Mouse (Mus musculus) gastrocnemius, postnatal 10 days (tissue): ENCODE results near the gene Birc6. TPM values are rescaled to one million over a fixed set of nuclear protein-coding genes. Genes with fewer than 3 reads are reported as not detected.
"Not testable (repeated sequence)": the region's sequence is repeated elsewhere in the genome, so short reads cannot be mapped to it uniquely, and the experiment has no call there.

ENCODE experiments used
- DNase-seq: peaks from one replicate; pipeline ENCODE4 v3.0.0; 2021; ENCODE audit warnings: mixed read lengths
- total RNA-seq, 2 experiments: library from RNA; stranded (reverse); gene quantifications; 2 replicates each; pipeline ENCODE4 v1.2.3; 2021

The Birc6 gene
- total RNA-seq, 2 experiments from 2014 or later = 64.3 to 77.7 TPM

DNA sequence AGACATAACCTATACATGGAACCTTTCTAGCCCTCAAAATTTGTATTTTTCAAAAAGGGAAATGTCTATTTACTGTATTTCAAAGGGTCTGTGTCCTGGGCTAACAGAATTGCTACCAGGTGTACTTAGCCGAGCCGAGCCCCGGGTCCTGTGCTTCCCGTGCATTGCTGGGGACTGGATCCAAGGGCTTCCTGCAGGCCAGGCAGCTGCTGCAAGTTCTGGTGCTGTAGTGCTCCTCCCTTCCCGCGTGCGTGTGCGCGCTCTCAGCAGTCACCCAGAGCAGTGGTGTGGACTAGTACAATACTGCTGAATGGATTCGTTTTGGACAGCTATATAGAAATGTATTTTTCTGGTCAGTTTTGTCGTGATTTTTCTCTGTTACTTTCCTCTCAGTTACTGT, 31.8 kb downstream of the Birc6 start:
- DNase-seq = no peak

DNA sequence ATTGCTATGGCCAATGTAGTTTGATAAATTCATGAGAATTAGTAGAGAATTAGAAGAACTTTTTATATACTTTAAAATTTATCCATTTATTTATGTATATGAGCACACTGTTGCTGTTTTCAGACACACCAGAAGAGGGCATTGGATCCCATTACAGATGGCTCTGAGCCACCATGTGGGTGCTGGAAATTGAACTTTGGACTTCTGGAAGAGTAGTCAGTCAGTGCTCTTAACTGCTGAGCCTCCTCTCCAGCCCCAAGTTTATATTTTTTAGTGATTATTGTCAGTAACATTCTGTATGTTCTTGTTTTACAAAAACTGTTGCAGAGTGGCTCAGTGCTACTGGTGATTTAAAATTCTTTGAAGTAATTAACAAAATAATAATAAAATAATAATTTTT, 36.1 kb downstream of the Birc6 start:
- no peak for DNase-seq

DNA sequence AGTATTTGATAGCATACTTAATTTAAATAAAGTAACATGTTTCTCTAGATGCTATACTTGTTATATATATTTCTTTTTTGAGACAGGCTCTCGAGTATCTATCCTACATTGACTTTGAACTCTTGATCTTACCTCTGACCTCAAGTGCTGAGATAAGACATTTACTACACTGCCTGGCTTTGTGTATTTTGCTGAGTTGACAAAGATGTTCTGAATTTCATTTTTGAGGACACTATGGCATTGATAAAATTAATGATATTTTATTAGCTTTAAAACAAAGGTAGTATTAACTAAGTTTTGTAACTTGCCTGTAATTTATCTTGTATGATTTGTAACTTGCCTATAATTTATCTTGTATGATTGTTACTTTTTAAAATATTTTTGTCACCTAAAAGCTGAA, 41.1 kb downstream of the Birc6 start:
- no peak for DNase-seq

DNA sequence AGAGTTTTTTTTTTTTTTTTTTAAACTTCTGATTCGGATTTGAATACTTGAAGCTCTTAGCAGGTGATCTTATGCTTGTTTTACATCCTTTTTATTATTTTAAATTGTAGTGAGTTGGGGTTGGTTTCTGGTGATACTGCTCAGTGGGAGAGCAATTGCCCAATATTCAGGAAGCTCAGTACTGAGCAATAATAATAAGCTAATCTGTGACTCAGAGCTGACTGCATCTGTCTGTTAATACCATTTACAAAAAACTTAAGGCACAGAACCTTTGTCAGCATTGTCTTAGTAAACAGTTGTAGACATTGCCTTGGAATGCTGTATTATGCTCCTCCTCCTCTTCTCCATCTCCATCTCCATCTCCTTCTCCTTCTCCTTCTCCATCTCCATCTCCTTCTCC, 42.5 kb downstream of the Birc6 start:
- DNase-seq = no peak

DNA sequence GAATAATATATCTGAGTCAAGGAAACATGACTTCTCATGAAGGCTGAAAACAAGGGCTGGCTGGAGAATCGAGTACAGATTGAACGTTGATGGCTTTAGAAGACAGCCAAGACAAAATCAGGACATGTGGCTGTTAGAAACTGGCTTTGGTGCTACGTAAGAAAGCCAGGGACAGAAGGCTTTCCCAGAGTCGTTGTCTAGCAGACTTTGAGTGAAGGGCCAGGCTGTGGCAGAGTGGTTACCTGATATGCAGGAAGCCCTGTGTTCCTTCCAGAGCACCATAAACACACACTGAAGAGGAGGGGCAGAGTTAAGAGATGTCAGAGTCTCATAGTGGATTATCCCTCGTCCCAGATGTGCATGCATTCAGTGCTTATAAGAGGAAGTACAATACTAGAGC, 49.1 kb downstream of the Birc6 start:
- DNase-seq = no peak

DNA sequence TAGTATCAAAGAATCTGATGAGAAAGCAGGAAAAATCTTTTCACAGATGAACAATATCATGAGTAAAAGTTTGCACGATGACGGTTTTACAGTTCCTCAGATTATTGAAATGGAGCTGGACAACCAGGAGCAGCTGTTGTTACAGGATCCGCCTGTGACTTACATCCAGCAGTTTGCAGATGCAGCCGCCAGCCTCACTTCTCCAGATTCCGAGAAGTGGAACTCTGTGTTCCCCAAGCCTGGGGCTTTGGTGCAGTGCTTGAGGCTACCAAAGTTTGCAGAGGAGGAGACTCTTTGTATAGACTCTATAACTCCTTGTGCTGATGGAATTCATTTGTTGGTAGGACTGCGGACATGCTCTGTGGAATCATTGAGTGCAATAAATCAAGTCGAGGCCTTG, 51.5 kb downstream of the Birc6 start:
- peak; percentile 11 for DNase-seq

DNA sequence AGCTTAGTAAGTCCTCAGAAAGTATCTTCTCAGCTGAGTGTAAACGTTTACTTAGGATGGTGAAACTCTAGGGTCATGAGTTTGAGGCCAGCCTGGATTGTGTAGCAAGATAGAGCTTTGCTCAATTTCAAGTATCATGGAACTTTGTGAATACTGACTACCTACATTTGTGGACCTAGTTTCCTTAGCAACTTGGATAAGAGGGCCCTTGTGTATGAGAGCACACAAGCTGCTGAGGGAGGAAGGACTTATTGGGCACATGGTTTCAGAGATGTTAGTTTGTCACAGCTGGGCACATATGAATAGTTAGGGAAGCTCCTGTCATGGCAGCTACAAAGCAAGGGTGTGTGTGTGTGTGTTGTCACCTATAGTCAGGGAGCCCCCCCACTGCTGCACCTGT, 52.6 kb downstream of the Birc6 start:
- DNase-seq = no peak

DNA sequence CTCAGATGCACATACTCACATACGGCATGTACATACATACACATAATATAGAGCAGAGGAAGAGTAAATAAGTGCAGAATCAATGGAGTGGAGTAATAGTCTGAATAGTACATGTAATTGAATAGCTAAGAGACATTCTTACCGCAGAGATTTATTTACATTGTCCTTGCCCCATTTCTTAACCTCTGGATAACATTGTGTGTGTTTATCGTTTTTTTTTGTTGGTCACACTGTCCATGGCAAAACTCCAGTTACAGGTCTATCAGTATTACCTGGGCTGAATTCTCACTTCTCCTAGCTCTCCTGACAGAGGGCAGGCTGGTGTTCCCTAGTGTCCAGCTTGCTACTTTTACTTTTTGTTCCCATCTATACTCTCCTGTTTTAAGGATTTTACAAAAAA, 58.7 kb downstream of the Birc6 start:
- DNase-seq = no peak

DNA sequence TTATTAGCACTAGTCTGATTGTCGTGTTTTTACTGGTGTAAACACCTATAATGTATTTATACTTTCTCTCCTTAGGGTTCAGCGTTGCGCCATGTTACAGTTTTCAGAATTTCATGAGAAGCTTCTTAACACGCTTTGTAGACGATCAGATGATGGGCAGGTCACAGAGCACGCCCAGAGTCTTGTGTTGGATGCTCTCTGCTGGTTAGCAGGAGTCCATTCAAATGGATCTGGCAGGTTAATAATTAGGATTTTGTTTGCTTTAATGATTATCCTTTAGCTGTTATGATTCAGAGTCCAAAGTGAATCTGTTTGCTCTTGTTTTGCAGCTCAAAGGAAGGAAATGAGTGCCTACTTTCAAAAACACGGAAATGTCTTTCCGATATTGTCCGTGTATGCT, 70.8 kb downstream of the Birc6 start:
- DNase-seq = no peak

DNA sequence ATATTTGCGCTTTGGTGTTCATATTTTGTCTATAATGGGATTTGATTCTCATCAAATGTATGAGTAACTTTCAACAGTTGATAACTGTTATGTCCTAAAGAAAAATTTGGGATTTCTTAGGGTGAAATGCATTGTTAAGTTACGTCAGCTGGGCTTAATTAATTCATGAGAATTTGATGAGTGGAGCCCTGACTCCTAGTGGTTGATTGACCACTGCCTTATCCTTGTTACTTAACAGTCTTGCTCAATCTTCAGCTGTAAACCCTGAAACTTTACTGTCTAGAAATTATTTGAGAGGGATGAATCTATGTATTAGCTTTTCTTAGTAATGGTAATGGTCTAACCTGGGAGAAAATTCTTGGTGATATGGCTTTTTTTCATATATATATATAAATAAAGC, 71.3 kb downstream of the Birc6 start:
- no peak for DNase-seq

DNA sequence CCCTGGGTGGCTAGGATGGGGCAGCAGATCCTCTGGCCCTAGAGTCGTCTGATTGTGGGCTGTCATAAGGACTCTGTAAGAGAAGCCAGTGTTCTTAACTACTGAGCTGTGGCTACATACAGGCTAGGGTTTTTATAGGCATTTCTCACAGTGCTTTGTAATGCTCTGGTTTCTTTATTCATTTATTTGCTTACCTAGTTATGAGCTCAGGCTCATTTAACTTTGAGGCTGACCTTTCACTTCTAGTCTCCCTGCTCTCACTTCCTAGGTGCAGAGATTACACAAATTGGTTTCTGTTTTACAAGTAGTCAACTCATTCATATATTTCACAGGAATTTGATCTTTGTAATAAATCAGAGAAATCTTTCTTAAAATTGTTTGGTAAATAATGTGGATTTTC, 73.1 kb downstream of the Birc6 start:
- no peak for DNase-seq

DNA sequence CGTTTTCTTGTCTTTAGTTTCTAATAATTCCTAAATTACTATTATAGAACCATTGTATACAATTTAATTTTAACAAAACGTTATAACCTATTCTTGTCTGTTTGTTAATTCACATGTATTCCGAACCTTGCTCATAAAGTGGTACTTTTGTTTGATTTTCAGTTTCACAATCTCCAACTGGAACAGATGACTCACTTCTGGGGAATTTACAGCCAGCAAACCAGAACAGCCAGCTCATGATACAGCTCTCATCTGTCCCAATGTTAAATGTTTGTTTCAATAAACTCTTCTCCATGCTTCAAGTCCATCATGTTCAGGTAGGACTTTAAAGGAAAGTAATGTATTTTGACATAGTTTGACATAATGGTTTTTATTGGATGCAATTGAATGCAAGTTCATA, 102.7 kb downstream of the Birc6 start:
- DNase-seq = no peak

DNA sequence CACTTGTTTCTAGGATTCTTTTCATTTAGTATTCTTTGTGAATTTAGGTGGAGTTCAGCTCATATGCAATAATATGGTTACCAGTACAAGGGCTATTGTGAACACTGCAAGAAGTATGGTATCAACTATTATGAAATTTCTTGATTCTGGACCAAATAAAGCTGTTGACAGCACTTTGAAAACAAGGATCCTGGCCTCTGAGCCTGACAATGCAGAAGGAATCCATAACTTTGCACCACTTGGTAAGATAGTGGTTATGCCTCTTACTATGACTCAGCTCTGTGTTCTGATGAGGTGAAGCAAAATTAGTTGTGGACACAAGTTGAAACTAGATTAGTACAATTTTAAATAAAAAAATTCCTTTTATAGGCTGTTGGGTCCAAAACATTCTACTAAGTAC, 114.3 kb downstream of the Birc6 start:
- no peak for DNase-seq

DNA sequence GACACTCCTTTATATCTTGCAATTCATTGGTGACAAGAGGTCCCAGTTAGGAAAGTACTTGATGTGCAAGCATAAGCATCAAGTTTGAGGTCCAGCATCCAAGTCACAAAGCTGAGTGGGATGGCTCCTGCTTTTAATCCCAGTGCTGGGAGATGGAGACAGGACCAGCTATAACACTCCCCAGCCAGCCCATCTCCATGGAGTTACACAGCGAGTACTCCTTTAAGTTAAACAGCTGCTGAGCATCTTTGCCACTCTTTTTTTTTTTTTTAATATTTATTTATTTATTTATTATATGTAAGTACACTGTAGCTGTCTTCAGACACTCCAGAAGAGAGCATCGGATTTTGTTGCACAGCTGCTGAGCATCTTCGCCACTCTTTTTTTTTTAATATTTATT, 130.3 kb downstream of the Birc6 start:
- DNase-seq = no peak

DNA sequence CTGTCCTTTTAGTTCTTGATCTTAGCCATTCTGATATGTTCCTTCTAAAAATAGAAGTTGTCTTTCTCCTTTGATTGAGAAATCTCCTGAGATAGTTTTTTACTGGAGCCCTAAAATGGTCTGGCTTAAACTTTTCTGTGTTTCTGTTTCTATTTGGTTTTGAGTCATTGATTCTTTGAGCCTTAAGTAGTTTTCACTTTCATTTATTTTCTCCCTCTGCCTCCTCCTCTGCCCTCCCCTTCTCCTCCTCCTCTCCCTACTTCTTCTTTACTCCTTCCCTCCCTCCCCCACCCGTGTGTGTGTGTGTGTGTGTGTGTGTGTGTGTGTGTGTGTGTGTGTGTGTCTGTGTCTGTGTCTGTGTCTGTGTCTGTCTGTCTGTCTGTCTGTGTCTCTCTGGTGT, 139.9 kb downstream of the Birc6 start:
- DNase-seq = no peak

DNA sequence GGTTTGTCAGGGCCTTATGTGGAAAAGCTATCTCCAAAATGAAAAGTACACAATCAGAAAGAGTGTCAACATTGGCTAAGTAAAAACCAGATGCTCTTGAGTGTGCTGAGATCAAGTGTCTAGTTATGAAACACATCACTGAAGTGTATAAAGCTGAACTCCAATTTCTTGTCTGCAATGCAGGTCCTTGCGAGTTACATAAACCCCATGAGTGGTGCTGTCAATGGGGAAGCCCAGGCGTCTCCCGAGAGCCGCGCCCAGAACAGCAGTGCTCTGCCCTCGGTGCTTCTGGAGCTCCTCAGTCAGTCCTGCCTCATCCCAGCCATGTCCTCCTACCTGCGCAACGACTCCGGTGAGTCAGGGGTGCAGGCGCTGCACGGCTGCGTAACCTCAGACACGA, 141.9 kb downstream of the Birc6 start:
- DNase-seq = no peak

DNA sequence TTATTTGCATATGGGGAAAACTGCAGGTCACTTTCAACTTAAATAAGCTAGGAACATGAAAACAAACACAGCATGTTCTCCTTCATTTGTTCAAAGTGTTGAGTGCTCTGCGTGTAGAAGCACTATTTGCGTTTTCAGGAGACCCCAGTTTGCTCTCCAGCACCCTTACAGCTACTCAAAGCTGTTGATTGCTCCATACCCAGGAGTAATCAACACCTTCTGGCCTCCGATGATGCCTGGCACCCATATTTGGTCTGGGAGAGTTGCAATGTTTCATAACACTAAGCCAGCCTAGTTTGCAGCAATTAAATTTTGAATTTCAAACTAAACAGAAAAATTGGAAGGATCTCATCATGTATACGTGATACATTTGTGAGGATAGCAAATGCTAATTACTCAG, 144.4 kb downstream of the Birc6 start:
- DNase-seq = no peak

DNA sequence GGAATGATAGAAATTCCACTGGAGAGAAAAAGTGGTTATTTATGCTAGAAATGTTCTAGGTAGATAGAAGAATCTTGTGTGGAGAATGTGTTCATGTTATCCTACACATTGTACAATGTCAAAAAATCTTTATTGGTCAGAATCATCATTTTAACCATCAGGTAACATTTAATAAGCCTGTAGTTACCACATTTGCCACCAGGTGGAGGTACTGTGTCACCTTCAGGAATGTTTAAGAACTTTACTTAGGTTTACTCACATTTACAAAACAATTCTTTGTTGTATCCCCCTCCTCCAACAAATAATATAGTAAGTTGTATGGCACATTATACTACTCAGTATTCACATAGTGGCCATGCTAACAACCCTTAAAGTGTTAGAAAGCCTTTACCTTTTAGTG, 145.2 kb downstream of the Birc6 start:
- DNase-seq = no peak

DNA sequence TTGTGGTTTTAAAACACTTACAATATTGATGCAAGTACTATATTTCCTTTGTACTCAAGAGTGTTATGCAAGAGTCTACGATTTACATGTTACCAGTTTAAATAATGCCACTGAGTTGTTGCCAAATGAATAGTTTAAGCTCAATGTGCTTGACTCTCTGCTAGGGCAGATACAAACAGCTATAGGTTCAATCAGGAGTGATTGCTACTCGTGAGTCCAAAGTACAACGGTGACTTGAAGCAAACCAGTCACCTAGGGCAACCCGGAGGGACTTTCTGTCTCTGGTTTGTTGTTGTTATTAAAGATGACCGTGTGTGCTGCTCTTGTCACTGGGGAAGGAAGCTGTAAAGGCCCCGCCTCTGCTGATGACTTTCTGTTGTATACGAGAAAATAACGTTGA, 150.0 kb downstream of the Birc6 start:
- DNase-seq = no peak

DNA sequence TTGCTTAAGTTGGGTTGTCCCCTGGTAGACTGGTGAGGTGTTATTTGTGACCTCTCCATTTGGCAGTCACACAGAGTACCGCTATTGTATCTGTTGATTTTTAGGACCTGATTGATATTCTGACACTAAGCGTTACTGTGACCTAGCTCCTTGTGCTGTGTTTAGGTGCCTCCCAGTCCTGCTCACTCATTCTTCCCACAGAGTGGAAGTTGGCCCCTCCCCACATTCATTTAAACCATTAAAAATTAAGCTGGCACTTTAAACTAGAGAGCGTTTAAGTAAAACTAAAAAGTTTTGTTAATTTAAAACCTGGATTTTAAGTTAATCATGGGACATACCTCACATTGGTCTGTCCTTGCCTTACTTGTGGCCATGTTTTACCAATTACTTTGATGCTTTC, 156.8 kb downstream of the Birc6 start:
- no peak for DNase-seq

DNA sequence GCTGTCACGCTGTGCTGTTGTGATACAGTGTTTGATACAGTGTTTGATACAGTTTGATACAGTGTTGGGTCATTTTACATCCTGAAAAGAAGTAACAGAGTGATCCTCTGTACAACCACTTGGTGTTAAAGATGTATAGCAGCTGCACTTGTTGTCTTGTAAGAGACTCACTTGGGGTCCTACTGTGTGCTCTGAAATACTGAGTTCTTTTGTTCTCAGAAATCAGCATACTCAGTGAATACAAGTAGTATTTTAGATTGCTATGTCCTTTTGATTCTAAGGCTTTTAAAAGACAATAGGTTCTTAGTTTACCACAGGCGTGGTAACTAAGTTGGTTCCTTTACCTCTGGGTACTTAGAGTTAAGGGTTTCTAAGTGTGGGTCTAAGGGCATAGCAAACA, 160.5 kb downstream of the Birc6 start:
- DNase-seq = no peak

DNA sequence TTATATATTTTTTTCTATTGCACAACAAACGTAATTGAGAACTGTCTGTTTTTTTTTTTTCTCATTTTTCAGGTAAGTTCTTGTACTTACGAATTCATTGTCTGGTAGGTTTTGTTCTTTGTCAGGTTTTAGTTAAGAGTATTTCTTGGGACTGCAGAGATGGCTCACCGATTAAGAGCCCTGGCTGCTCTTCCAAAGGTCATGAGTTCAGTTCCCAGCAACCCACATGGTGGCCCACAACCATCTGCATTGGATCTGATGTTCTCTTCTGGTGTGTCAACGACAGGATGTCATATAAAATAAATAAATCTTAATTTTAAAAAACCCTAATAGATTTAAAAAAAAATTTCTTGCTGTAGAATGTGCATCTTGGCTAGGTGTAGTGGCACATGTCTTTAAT, 161.3 kb downstream of the Birc6 start:
- no peak for DNase-seq

DNA sequence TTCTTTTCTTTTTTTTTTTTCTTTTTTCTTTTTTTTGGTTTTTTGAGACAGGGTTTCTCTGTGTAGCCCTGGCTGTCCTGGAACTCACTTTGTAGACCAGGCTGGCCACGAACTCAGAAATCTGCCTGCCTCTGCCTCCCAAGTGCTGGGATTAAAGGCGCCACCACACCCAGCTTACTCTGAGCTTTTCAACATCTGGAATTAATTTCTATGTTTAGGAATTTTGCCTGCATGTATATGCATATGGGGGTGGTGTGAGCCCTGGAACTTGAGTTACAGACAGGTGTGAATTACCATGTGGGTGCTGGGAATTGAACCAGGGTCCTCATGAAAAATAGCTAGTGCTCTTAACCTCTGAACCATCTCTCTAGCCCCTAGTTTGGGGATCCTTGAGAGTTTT, 173.6 kb downstream of the Birc6 start:
- DNase-seq = not testable (repeated sequence)

DNA sequence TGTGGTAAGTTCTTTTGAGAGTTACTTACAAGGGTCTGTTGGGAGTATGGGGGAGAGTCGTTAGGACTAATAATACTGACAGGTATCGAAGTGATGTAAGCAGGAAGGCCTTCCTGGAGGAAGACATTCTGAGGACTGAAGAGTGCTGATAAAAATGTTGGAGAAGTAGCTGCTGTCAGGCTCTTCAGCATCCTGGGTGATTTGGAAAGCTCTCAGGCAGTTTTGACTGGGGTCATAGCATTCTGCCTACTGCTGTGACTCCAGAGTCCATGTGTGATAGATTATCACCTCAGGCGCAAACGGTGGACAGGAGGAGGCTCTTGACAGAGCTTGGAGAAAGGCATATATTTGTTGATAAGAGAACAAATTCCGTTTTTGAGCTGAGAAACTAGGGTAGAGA, 177.4 kb downstream of the Birc6 start:
- no peak for DNase-seq

DNA sequence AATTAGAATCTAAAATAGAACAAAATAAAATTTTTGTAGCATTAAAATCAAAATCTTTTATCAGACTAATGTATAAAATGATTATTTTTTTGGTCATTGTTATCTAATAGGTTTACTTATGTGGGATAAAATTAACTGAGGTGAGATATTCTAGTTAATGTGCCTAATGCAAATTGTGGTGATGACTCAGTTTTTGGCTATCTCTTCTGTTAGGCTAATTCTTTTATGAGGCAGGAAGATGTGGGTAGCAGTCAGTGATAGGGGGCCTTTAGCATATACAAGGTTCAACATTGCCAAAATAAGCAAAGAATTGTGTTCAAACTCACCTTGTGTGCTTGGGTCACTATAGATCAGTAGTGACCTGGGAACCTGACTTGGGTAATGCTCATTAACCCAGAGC, 178.5 kb downstream of the Birc6 start:
- no peak for DNase-seq

DNA sequence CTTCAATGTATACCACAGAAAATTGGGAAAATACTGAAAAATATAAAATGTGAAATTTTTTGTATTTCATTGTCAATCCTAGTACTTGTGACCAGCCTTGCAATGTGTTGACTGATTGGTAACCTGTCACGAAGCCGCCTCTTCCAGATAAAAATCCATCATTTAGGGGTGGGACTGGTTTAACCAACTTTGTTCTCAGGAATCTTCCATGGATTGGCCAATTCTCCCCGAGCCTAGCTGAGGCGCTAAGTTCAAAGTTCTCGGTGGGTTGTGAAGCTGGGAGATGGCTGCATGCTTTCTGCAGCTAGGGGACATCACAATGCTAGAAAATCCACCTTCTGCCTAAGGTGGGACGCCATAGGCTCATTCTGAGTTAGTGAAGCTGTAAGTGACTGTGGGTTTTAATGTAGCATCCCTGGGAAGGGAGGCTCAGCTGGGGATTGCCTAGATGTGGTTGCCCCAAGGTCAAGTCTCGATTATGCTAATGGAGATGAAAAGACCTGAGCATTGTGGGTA, 179.6 kb downstream of the Birc6 start:
- DNase-seq = no peak
